8 mouse cellular contexts compared by ENCODE assay signal in the genomic region with DNA sequence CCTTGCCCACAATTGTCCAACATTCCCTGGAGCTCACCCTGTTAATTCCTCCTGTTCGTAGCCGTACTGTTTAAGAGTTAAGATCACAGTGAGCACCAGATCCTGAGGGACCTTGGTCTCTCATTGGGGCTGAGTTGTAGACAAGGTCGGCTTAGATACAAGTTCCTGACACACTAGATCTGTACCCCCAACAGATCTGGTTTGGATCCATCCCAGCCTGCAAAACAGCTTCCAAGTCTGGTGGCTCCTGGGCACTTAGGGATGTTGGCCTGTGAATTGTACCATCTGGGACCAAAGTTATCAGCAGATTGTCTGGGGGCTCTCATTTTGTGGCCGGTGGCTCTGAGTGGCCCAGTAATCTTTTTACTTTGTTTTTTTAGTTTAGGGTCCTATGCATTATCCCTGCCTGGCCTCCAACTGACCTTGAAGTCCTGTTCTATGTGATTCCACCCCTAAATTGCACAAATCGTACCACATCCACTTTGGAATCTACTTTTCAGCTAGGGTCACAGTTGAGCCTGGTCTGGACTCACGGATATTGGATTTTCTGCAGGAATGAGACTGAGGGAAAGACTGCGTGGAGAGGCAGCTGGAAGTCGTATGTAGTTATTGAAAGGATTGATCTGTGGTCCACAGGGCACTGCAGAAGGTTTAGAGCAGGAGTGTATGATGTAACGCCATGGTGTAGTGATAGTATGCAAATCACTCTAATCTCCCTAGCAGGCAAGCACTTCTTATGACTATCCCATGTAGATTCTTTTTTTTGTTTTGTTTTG. TPM values are rescaled to one million over a fixed set of nuclear protein-coding genes. Genes with fewer than 3 reads are reported as not detected.
DNase-seq lines count a peak whose midpoint lies in the region; ATAC-seq and TF ChIP-seq lines count a peak whose summit lies in the region.

A gene (minus strand): TSS at position 52 of the 776 bp plus-strand sequence.

- no peaks in the 10 kb centered on the region for H3K27me3 ChIP-seq in kidney, adult 2 months (replicated peaks; ENCODE audit: control insufficient read depth, insufficient read depth, low read length)
- H3K27me3 ChIP-seq in hindbrain, embryonic 16.5 days (replicated peaks; ENCODE audit: control insufficient read depth, insufficient read depth, low read length) = no peaks in the 10 kb centered on the region

- H3K4me1 ChIP-seq in kidney, adult 2 months (ENCODE audit: control insufficient read depth, insufficient read depth, low read length) = peaks cover 19% of the 10 kb centered on the region
- peaks cover 29% of the 10 kb centered on the region for H3K4me1 ChIP-seq in hindbrain, embryonic 16.5 days (ENCODE audit: control insufficient read depth, insufficient read depth, low read depth, low read length)

- no peak for DNase-seq in kidney, adult 2 months
- no peak for DNase-seq in kidney, postnatal 36 days
- no peak for DNase-seq in adrenal gland, adult 2 months
- peak; percentile 10 for DNase-seq in gastrocnemius, adult 18-20 months (ENCODE audit: low spot score)
- DNase-seq in right cerebral cortex, postnatal 25 days = no peak
- DNase-seq in spleen, postnatal 14 days (ENCODE audit: low spot score in 2 of 2) = no peak

- peak within 1 kb of the TSS; percentile 50 for H3K4me2 ChIP-seq in hindbrain, embryonic 16.5 days (ENCODE audit: low read length)

- H3K4me3 ChIP-seq in kidney, adult 2 months (ENCODE audit: insufficient read depth, low read depth, low read length) = peak within 1 kb of the TSS; percentile 97
- H3K4me3 ChIP-seq in hindbrain, embryonic 16.5 days (ENCODE audit: low read length) = peak within 1 kb of the TSS; percentile 89
- peak within 1 kb of the TSS; percentile 40 for H3K4me3 ChIP-seq in macrophage (ENCODE audit: inconsistent target)

- H3K36me3 ChIP-seq in kidney, adult 2 months (ENCODE audit: control insufficient read depth, insufficient read depth, low read length) = no peaks in the 10 kb centered on the region
- H3K36me3 ChIP-seq in hindbrain, embryonic 16.5 days (ENCODE audit: control insufficient read depth, insufficient read depth, low read length) = no peaks in the 10 kb centered on the region
- 0 out of 2 replicates have a peak, but pooled peaks cover 3% of the 10 kb centered on the region for H3K36me3 ChIP-seq in macrophage (ENCODE audit: inconsistent target)

- peaks cover 33% of the 10 kb centered on the region for H3K79me2 ChIP-seq in macrophage (ENCODE audit: inconsistent target)

- no peak for TF ChIP-seq POLR2A in kidney, adult 2 months (IDR thresholded peaks at IDR 0.05; ENCODE audit: low read depth, low read length)

- WGBS in kidney, adult 2 months = 79% methylated on average over 9 of the region's 9 CpGs
- WGBS in hindbrain, embryonic 16.5 days = 79% methylated on average over 9 of the region's 9 CpGs
- 87% methylated on average over 9 of the region's 9 CpGs for WGBS in macrophage (ENCODE audit: missing documents)

- no peaks in the 10 kb centered on the region for H3K9me3 ChIP-seq in hindbrain, embryonic 16.5 days (ENCODE audit: control insufficient read depth, low read length)

- TF ChIP-seq CTCF in kidney, adult 2 months (conservative IDR thresholded peaks at IDR 0.05; ENCODE audit: insufficient read depth, insufficient read length, low read depth, low read length) = no peak

- ATAC-seq in hindbrain, embryonic 16.5 days = no peak

- H3K9ac ChIP-seq in hindbrain, embryonic 16.5 days (ENCODE audit: low read depth, low read length) = peak within 1 kb of the TSS; percentile 98

- H3K27ac ChIP-seq in kidney, adult 2 months (ENCODE audit: insufficient read depth, low read depth, low read length) = peak within 1 kb of the TSS; percentile 100
- H3K27ac ChIP-seq in hindbrain, embryonic 16.5 days (ENCODE audit: low read depth, low read length) = peak within 1 kb of the TSS; percentile 99
- H3K27ac ChIP-seq in macrophage = peak within 1 kb of the TSS; percentile 94

RNA-seq across cellular contexts. Expression of the gene that starts here (rescaled TPM):
- polyA plus RNA-seq in kidney, adult 2 months (2012; rRNA removed) = 110 and 128 TPM in 2 replicates
- 100 to 1,000 TPM; 225 to 248 TPM for total RNA-seq in adrenal gland, adult 2 months (2021)
- polyA plus RNA-seq in adrenal gland, adult 2 months (2012; rRNA removed) = 79.5 and 103 TPM in 2 replicates
- total RNA-seq in gastrocnemius, adult 18-20 months (2021) = 10 to 100 TPM; 57.0 to 61.5 TPM
- 409 and 435 TPM in 2 replicates for polyA plus RNA-seq in hindbrain, embryonic 16.5 days (2015; fragmentation: Nextera tagmentation; extraction: Ambion mirVana)
- total RNA-seq in macrophage (2018; cell fraction: chromatin; rRNA removed) = 100 to 1,000 TPM; 274 to 461 (median 383) TPM
- 100 to 1,000 TPM; 215 to 309 (median 244) TPM for total RNA-seq in macrophage (2018; cell fraction: cytosol; rRNA removed)
- 100 to 1,000 TPM; 189 to 313 (median 249) TPM for total RNA-seq in macrophage (2018; cell fraction: nucleus; rRNA removed)
- 267 to 362 TPM (median 356 TPM) in 3 replicates for polyA plus RNA-seq in macrophage (2018)

Comparison
In these comparisons a context has a peak if more than half of its experiments do, and no peak if none do; other contexts are left out.
1. H3K4me3 ChIP-seq: peak in every context shown above with its lines; median percentile 97 in kidney, adult 2 months; 89 in hindbrain, embryonic 16.5 days; 40 in macrophage.